Mouse (Mus musculus) hindbrain, embryonic 14.5 days (tissue): ENCODE results near the gene Kdm5a. TPM values are rescaled to one million over a fixed set of nuclear protein-coding genes. Genes with fewer than 3 reads are reported as not detected.

Source experiments
- ATAC-seq: fragments of 200-750 bp; cut with Nextera tagmentation; 2 replicates; pipeline ENCODE4 v1.8.0; 2017; ENCODE audit warnings: moderate number of reproducible peaks, mild to moderate bottlenecking, moderate TSS enrichment, moderate library complexity; ENCODE audit not compliant: low FRiP score
- DNase-seq: peaks from one replicate; pipeline ENCODE4 v3.0.0-alpha.2; 2015; ENCODE audit warnings: low spot score
- H3K27ac ChIP-seq: fragments of 300-500 bp; sonication (generic); 2 replicates; pipeline ENCODE4 v1.5.1; 2014; ENCODE audit warnings: mild to moderate bottlenecking, moderate library complexity
- H3K27me3 ChIP-seq: fragments of 300-500 bp; sonication (generic); 2 replicates; pipeline ENCODE4 v1.6.1; 2014; ENCODE audit warnings: mild to moderate bottlenecking, low read length, mixed read lengths; ENCODE audit not compliant: control insufficient read depth, insufficient read depth
- H3K36me3 ChIP-seq: fragments of 300-500 bp; sonication (generic); replicated peaks from 2 replicates; pipeline ENCODE4 v1.6.1; 2014; ENCODE audit not compliant: control insufficient read depth, insufficient read depth
- H3K4me1 ChIP-seq: fragments of 300-500 bp; sonication (generic); replicated peaks from 2 replicates; pipeline ENCODE4 v1.6.1; 2014; ENCODE audit warnings: antibody characterized with exemption, low read length, mixed read lengths; ENCODE audit not compliant: control insufficient read depth, insufficient read depth
- H3K4me2 ChIP-seq: fragments of 300-500 bp; sonication (generic); replicated peaks from 2 replicates; pipeline ENCODE4 v1.6.1; 2014; ENCODE audit warnings: mild to moderate bottlenecking, moderate library complexity
- H3K4me3 ChIP-seq: fragments of 300-500 bp; sonication (generic); replicated peaks from 2 replicates; pipeline ENCODE4 v1.5.1; 2014; ENCODE audit warnings: mild to moderate bottlenecking, low read length
- H3K9ac ChIP-seq: fragments of 300-500 bp; sonication (generic); 2 replicates; pipeline ENCODE4 v1.6.1; 2014
- H3K9me3 ChIP-seq: fragments of 300-500 bp; sonication (generic); 2 replicates; pipeline ENCODE4 v1.6.1; 2016; ENCODE audit warnings: low read length; ENCODE audit not compliant: control insufficient read depth
- WGBS: fragments of 180-500 bp; shearing (Covaris S2); extraction: QIAGEN DNeasy Blood & Tissue Kit; methylation state at CpG from one replicate; pipeline ENCODE4 v1.1.7; 2014; 5-methylcytosine and 5-hydroxymethylcytosine counted together
- polyA plus RNA-seq: library from polyadenylated mRNA; unstranded; fragments of >200 nt; fragmentation: Nextera tagmentation; extraction: Ambion mirVana; gene quantifications from 2 replicates; pipeline ENCODE4 v1.2.1, GENCODE M21; 2014

The Kdm5a gene
- polyA plus RNA-seq, 1 experiment from 2014 or later = 37.0 TPM

- no peak for ATAC-seq
- Histone ChIP-seq H3K27me3 (no peaks in the 10 kb centered on the region), H3K27ac (no peak overlapping the region), H3K36me3 (0 out of 2 replicates have a peak, but pooled peaks cover 3% of the 10 kb centered on the region), H3K4me3 (no peak overlapping the region), H3K4me1 (no peaks in the 10 kb centered on the region), H3K4me2 (no peak overlapping the region), H3K9ac (no peak overlapping the region), H3K9me3 (no peaks in the 10 kb centered on the region)
- 91% methylated on average over 2 of the region's 2 CpGs for WGBS
- no peak for DNase-seq
Observed at GRCm38 (mm10) chr6:120479302-120479701, 115.4 kb downstream of the Kdm5a start.

DNA sequence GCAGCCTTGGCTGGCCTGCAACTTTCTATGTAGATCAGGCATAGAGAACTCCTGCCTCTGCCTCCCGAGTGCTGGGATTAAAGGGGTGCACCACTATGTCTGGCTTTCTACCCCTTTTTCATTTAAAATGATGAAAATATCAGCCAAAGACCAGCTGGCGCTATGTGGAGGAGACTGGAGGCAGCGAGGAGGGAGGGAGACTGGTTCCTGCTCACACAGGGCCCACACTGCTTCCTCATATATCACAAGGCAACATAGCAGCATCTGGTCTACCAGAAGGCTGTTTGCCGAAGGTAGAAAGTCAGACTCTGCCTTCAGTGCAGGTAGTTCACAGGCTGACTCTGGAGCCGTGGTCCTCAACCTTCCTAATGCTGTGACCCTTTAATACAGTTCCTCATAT, 116.4 kb downstream of the Kdm5a start:
- ATAC-seq = no peak
- H3K9me3 ChIP-seq = no peaks in the 10 kb centered on the region
- H3K4me3 ChIP-seq = no peak overlapping the region
- no peak overlapping the region for H3K9ac ChIP-seq
- 94% methylated on average over 5 of the region's 5 CpGs for WGBS
- no peaks in the 10 kb centered on the region for H3K4me1 ChIP-seq
- 0 out of 2 replicates have a peak, but pooled peaks cover 3% of the 10 kb centered on the region for H3K36me3 ChIP-seq
- no peaks in the 10 kb centered on the region for H3K27me3 ChIP-seq
- DNase-seq = no peak
- no peak overlapping the region for H3K4me2 ChIP-seq
- H3K27ac ChIP-seq = no peak overlapping the region

DNA sequence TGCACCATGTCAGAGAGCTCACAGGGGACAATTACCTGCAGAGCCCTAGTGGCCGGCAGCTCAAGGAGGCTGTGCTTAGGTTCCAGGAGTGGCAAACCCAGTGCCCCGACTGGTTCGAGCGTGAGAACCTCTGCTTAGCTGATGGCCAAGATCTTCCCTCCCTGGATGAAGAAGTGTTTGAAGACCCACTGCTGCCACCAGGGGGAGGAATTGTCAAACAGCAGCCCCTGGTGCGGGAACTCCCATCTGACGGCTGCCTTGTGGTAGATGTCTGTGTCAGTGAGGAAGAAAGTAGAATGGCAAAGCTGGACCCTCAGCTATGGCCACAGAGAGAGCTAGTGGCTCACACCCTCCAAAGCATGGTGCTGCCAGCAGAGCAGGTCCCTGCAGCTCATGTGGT, 117.6 kb downstream of the Kdm5a start:
- H3K27me3 ChIP-seq = no peaks in the 10 kb centered on the region
- 85% methylated on average over 6 of the region's 6 CpGs for WGBS
- H3K27ac ChIP-seq = no peak overlapping the region
- no peak overlapping the region for H3K4me2 ChIP-seq
- ATAC-seq (no peak), DNase-seq (no peak)
- no peak overlapping the region for H3K9ac ChIP-seq
- H3K4me3 ChIP-seq = no peak overlapping the region
- H3K4me1 ChIP-seq = no peaks in the 10 kb centered on the region
- 0 out of 2 replicates have a peak, but pooled peaks cover 3% of the 10 kb centered on the region for H3K36me3 ChIP-seq
- no peaks in the 10 kb centered on the region for H3K9me3 ChIP-seq

DNA sequence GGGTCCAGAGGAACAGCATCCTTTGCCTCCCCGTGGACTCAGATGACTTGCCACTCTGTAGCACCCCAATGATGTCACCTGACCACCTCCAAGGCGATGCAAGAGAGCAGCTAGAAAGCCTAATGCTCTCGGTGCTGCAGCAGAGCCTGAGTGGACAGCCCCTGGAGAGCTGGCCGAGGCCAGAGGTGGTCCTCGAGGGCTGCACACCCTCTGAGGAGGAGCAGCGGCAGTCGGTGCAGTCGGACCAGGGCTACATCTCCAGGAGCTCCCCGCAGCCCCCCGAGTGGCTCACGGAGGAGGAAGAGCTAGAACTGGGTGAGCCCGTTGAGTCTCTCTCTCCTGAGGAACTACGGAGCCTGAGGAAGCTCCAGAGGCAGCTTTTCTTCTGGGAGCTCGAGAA, 118.1 kb downstream of the Kdm5a start:
- ATAC-seq = no peak
- no peak overlapping the region for H3K9ac ChIP-seq
- no peak overlapping the region for H3K27ac ChIP-seq
- 0 out of 2 replicates have a peak, but pooled peaks cover 3% of the 10 kb centered on the region for H3K36me3 ChIP-seq
- 96% methylated on average over 14 of the region's 14 CpGs for WGBS
- no peak overlapping the region for H3K4me3 ChIP-seq
- no peaks in the 10 kb centered on the region for H3K27me3 ChIP-seq
- H3K4me2 ChIP-seq = no peak overlapping the region
- no peak for DNase-seq
- no peaks in the 10 kb centered on the region for H3K4me1 ChIP-seq
- H3K9me3 ChIP-seq = no peaks in the 10 kb centered on the region

DNA sequence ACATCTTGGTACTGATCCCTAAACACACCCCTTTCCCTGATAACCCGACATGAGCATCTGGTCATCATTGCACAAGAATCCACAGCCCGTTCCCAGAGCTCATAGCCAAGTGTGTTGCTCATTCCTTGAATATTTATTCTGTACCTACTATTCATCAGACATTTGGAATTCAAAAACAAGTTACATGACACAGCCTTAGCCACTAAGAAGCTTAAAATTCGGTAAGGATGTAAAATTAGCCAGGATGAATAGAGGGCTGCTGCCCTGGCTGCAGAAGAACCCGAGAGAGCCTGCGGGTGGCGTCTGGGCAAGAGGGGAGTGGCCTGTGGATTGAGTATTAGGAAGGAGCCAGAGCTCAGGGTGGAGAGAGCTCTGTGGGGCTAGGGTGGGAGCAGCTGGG, 118.8 kb downstream of the Kdm5a start:
- Histone ChIP-seq H3K9me3 (no peaks in the 10 kb centered on the region), H3K9ac (no peak overlapping the region), H3K27me3 (no peaks in the 10 kb centered on the region), H3K27ac (no peak overlapping the region), H3K4me2 (no peak overlapping the region), H3K4me3 (no peak overlapping the region), H3K36me3 (0 out of 2 replicates have a peak, but pooled peaks cover 3% of the 10 kb centered on the region), H3K4me1 (no peaks in the 10 kb centered on the region)
- no peak for ATAC-seq
- no peak for DNase-seq
- 41% methylated on average over 6 of the region's 6 CpGs for WGBS

GRCm38 (mm10) chr6:120483211-120483626, 119.3 kb downstream of the Kdm5a start:
- 41% methylated on average over 8 of the region's 8 CpGs for WGBS
- peak; percentile 26; the same call in 1 of the 2 replicates for ATAC-seq
- no peak overlapping the region for H3K27ac ChIP-seq
- no peak overlapping the region for H3K9ac ChIP-seq
- no peak for DNase-seq
- H3K9me3 ChIP-seq = no peaks in the 10 kb centered on the region
- no peak overlapping the region for H3K4me3 ChIP-seq
- no peak overlapping the region for H3K4me2 ChIP-seq
- no peaks in the 10 kb centered on the region for H3K27me3 ChIP-seq
- no peaks in the 10 kb centered on the region for H3K4me1 ChIP-seq
- H3K36me3 ChIP-seq = 0 out of 2 replicates have a peak, but pooled peaks cover 3% of the 10 kb centered on the region

GRCm38 (mm10) chr6:120485038-120485437, 121.1 kb downstream of the Kdm5a start:
- DNase-seq (no peak), ATAC-seq (no peak)
- Histone ChIP-seq H3K4me2 (no peak overlapping the region), H3K27me3 (no peaks in the 10 kb centered on the region), H3K9me3 (no peaks in the 10 kb centered on the region), H3K27ac (no peak overlapping the region), H3K36me3 (no peaks in the 10 kb centered on the region), H3K9ac (no peak overlapping the region), H3K4me1 (peaks cover 7% of the 10 kb centered on the region), H3K4me3 (no peak overlapping the region)
- WGBS = 82% methylated on average over 3 of the region's 3 CpGs

GRCm38 (mm10) chr6:120486051-120486510, 122.2 kb downstream of the Kdm5a start:
- no peaks in the 10 kb centered on the region for H3K9me3 ChIP-seq
- H3K4me3 ChIP-seq = no peak overlapping the region
- H3K27me3 ChIP-seq = no peaks in the 10 kb centered on the region
- no peaks in the 10 kb centered on the region for H3K36me3 ChIP-seq
- peaks cover 18% of the 10 kb centered on the region for H3K4me1 ChIP-seq
- 66% methylated on average over 8 of the region's 8 CpGs for WGBS
- ATAC-seq = no peak
- no peak for DNase-seq
- H3K9ac ChIP-seq = no peak overlapping the region
- no peak overlapping the region for H3K27ac ChIP-seq
- H3K4me2 ChIP-seq = no peak overlapping the region

DNA sequence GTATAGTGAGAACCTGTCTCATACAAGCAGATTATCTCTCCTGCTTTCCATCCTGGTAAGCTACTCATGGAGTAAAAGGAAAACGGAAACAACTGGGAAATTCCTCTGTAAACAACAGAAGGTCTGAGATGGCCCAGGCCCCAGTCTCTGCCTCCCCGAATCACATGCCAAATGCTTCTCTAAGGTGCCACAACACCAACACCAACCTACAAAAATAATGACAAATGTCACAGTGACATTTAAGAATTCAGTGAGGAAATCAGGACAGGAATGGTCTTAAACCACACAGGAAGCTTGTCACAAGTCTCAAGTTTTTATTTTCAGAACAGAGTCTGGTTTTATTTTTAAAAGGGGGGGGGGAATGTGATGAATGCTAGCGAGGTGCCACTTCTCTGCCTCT, 124.7 kb downstream of the Kdm5a start:
- Histone ChIP-seq H3K9ac (no peak overlapping the region), H3K27ac (no peak overlapping the region), H3K36me3 (no peaks in the 10 kb centered on the region), H3K4me2 (no peak overlapping the region), H3K4me1 (peaks cover 36% of the 10 kb centered on the region), H3K9me3 (no peaks in the 10 kb centered on the region), H3K27me3 (no peaks in the 10 kb centered on the region), H3K4me3 (no peak overlapping the region)
- no peak for ATAC-seq
- DNase-seq = no peak
- 87% methylated on average over 3 of the region's 3 CpGs for WGBS

DNA sequence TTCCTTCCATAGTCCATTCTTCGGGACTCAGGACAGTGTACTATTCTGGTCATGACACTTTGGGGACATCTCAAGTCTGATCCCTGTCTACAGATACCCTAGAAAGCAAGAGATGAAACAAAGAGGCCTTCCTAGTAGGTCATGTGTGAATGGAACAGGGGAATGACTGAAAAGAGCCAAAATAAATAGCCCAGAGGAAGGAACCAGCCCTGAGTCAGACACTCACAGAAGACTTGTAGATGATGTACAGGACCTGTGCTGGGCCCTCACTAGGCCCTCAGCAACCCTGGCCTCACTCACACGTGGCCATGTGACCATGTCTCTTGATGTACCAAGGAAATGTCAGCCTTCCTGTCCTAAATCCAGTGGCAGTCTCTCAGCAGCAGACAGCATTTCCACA, 125.5 kb downstream of the Kdm5a start:
- Histone ChIP-seq H3K27me3 (no peaks in the 10 kb centered on the region), H3K4me3 (no peak overlapping the region), H3K9ac (no peak overlapping the region), H3K4me2 (0 out of 2 replicates have a peak overlapping the region, but pooled peaks have one; percentile 70), H3K9me3 (no peaks in the 10 kb centered on the region), H3K36me3 (no peaks in the 10 kb centered on the region), H3K27ac (no peak overlapping the region), H3K4me1 (peaks cover 36% of the 10 kb centered on the region)
- WGBS = 64% methylated on average over 2 of the region's 2 CpGs
- ATAC-seq = no peak
- DNase-seq = no peak
